8 mouse cellular contexts compared by ENCODE assay signal in the genomic region with DNA sequence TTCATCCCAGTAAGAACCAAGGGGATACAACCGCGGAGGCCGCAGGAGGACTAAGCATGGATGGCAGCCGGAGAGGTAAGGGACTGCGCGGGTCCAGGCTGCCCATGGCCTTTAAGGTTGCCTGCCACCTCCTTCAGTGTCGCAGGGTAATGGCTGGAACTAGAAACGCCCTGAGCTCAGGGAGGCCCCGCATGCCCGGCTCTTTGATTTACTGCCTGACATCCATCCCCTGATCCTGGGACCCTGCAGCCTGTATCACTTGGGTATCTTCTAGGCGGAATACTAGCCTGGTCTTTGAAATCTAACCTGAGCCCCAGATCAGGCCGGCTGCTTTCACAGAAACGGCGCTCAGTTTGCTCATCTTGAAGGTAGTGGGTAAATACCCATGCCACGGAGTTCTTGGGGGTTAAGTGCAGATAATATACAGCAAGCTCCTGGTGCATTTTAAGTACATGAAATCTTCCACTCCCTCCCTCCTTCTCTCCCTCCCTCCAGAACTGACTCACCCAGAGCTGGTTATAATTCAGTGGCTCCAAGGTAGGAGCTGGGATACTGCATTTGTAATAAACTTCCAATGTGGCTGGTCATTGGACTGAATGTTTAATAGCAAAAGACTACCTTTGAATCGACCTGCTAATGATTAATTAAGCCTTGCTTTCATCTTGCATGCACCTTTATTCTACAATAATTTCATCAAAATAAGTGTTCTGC. TPM values are rescaled to one million over a fixed set of nuclear protein-coding genes. Genes with fewer than 3 reads are reported as not detected.
DNase-seq lines count a peak whose midpoint lies in the region; ATAC-seq and TF ChIP-seq lines count a peak whose summit lies in the region.

No protein-coding gene starts in this region.

- ATAC-seq in common myeloid progenitor, adult 5-6 weeks (replicated peaks; ENCODE audit: low read depth, poor library complexity, severe bottlenecking): peak; percentile 88
- ATAC-seq in hindbrain, embryonic 13.5 days (ENCODE audit: low FRiP score): peak; percentile 87
- peak; percentile 80 for ATAC-seq in megakaryocyte progenitor cell, adult 5-6 weeks (replicated peaks; ENCODE audit: poor library complexity)

- no peak overlapping the region for H3K27ac ChIP-seq in liver, adult 2 months (replicated peaks; ENCODE audit: insufficient read depth, low read depth, low read length)
- H3K27ac ChIP-seq in hindbrain, embryonic 13.5 days: peak overlapping the region; percentile 70

- H3K27me3 ChIP-seq in liver, adult 2 months (ENCODE audit: control insufficient read depth, insufficient read depth, low read length): no peaks in the 10 kb centered on the region
- no peaks in the 10 kb centered on the region for H3K27me3 ChIP-seq in hindbrain, embryonic 13.5 days

- H3K36me3 ChIP-seq in liver, adult 2 months (ENCODE audit: control insufficient read depth, insufficient read depth, low read length): no peaks in the 10 kb centered on the region
- H3K36me3 ChIP-seq in hindbrain, embryonic 13.5 days: peaks cover 13% of the 10 kb centered on the region

- DNase-seq in liver, adult 2 months (ENCODE audit: extremely low read depth, low read depth, low spot score): no peak
- DNase-seq in liver: no peak
- DNase-seq in thymus, postnatal 10 days (ENCODE audit: low spot score in 2 of 2): no peak
- DNase-seq in left cerebral cortex, postnatal 4 days: no peak
- DNase-seq in yolk sac, embryonic 10.5 days (ENCODE audit: low spot score): no peak

- peaks cover 2% of the 10 kb centered on the region; the same call in 1 of the 2 replicates for H3K4me1 ChIP-seq in liver, adult 2 months (ENCODE audit: control insufficient read depth, insufficient read depth, low read length)
- peaks cover 11% of the 10 kb centered on the region for H3K4me1 ChIP-seq in hindbrain, embryonic 13.5 days (replicated peaks)

- peak overlapping the region; percentile 79 for H3K9ac ChIP-seq in liver, adult 2 months (ENCODE audit: low read depth, low read length)
- H3K9ac ChIP-seq in hindbrain, embryonic 13.5 days: peak overlapping the region; percentile 80

- TF ChIP-seq POLR2A in liver, adult 2 months (IDR thresholded peaks at IDR 0.05; ENCODE audit: extremely low read depth, insufficient read depth, low read length): no peak

- no peak for TF ChIP-seq CTCF in liver, adult 2 months (IDR thresholded peaks at IDR 0.05; ENCODE audit: low read depth, low read length)

- no peaks in the 10 kb centered on the region for H3K79me2 ChIP-seq in liver, adult 2 months (ENCODE audit: control insufficient read depth, insufficient read depth, low read length)

- peak overlapping the region; percentile 58 for H3K4me2 ChIP-seq in hindbrain, embryonic 13.5 days

- intact Hi-C loops in left cerebral cortex, postnatal 4 days (cut with DNase I): loop anchor here (5.0 kb wide), 1 partner anchor 166 kb away; no protein-coding TSS in a partner anchor

- no peaks in the 10 kb centered on the region for H3K9me3 ChIP-seq in hindbrain, embryonic 13.5 days

- peak overlapping the region; percentile 89 for H3K4me3 ChIP-seq in liver, adult 2 months (ENCODE audit: insufficient read depth, low read depth, low read length)
- H3K4me3 ChIP-seq in hindbrain, embryonic 13.5 days: peak overlapping the region; percentile 66

- 2% methylated on average over 16 of the region's 16 CpGs for WGBS in liver, adult 2 months
- 2% methylated on average over 16 of the region's 16 CpGs for WGBS in hindbrain, embryonic 13.5 days

RNA-seq across cellular contexts. Expression of gene Spata7, which starts 0.5 kb away (rescaled TPM):
- 3.5 and 4.2 TPM in 2 replicates for total RNA-seq in liver, adult 2 months (2014; rRNA removed)
- polyA plus RNA-seq in liver, adult 2 months (2012; rRNA removed): 0.43 and 0.63 TPM in 2 replicates
- total RNA-seq in common myeloid progenitor, adult 5-6 weeks (2017): 7.2 and 12.0 TPM in 2 replicates
- 30.4 and 31.3 TPM in 2 replicates for polyA plus RNA-seq in hindbrain, embryonic 13.5 days (2015; fragmentation: Nextera tagmentation; extraction: Ambion mirVana)
- 7.0 and 9.5 TPM in 2 replicates for total RNA-seq in megakaryocyte progenitor cell, adult 5-6 weeks (2015)
- 5.7 and 6.6 TPM in 2 replicates for total RNA-seq in megakaryocyte progenitor cell, adult 5-6 weeks (2017)
- 10 to 100 TPM; 33.6 to 36.7 TPM for total RNA-seq in left cerebral cortex, postnatal 4 days (2021)

RNA-seq across cellular contexts. Expression of gene Kcnk10, which starts 50.3 kb away (rescaled TPM):
- total RNA-seq in liver, adult 2 months (2014; rRNA removed): 1.1 and 1.2 TPM in 2 replicates
- polyA plus RNA-seq in liver, adult 2 months (2012; rRNA removed): 0.49 and 0.65 TPM in 2 replicates
- not detected in 2 replicates for total RNA-seq in common myeloid progenitor, adult 5-6 weeks (2017)
- 39.6 and 43.2 TPM in 2 replicates for polyA plus RNA-seq in hindbrain, embryonic 13.5 days (2015; fragmentation: Nextera tagmentation; extraction: Ambion mirVana)
- total RNA-seq in megakaryocyte progenitor cell, adult 5-6 weeks (2015): not detected in 2 replicates
- total RNA-seq in megakaryocyte progenitor cell, adult 5-6 weeks (2017): not detected in 2 replicates
- 10 to 100 TPM; 78.7 to 81.0 TPM for total RNA-seq in left cerebral cortex, postnatal 4 days (2021)

Comparison
In these comparisons a context has a peak if more than half of its experiments do, and no peak if none do; other contexts are left out.
1. RNA of gene Kcnk10, which starts 50.3 kb away (total RNA-seq): 78.7 to 81.0 TPM in left cerebral cortex, postnatal 4 days; 1.1 to 1.2 TPM in liver, adult 2 months, not detected in common myeloid progenitor, adult 5-6 weeks and not detected in megakaryocyte progenitor cell, adult 5-6 weeks; every median in the first group is over 10 times any median in the second.
2. Peak in every context shown above with its lines, with median percentiles within 50 percentile points of each other: ATAC-seq.